8 mouse cellular contexts compared by ENCODE assay signal in the genomic region with DNA sequence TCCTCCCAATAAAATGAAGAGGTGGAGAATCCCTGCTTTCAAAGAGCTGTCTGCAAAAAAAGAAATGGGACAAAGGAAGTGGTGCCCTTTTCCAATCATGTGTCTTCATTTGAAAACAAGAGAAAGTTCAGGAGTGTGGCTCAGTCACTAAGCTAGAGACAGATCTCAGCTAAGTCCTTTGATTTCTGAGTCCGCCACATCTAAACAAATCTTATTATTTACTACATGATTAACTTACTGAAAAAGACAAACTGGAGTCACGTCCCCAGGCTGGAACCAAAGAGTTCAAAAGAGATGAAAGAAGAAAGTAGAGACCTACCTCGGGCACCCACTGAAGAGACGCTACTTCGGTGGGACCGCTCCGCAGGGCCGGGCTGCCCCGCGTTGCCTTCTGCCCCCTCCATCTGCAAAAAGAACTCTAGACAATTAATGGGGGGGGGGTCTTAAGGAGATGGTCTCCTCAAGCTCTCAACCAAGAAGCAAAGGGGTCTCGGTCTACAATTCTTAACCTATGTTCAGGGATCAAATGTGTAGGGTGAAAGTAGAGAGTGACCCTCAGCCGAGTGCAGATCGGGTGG. TPM values are rescaled to one million over a fixed set of nuclear protein-coding genes. Genes with fewer than 3 reads are reported as not detected.
DNase-seq lines count a peak whose midpoint lies in the region; ATAC-seq and TF ChIP-seq lines count a peak whose summit lies in the region.

No protein-coding gene starts in this region.

- H3K36me3 ChIP-seq in liver, adult 2 months (ENCODE audit: control insufficient read depth, insufficient read depth, low read length) = no peaks in the 10 kb centered on the region
- peaks cover 13% of the 10 kb centered on the region for H3K36me3 ChIP-seq in embryonic facial prominence, embryonic 12.5 days
- peaks cover 10% of the 10 kb centered on the region; the same call in 1 of the 2 replicates for H3K36me3 ChIP-seq in intestine, embryonic 15.5 days
- H3K36me3 ChIP-seq in neural tube, embryonic 13.5 days = peaks cover 9% of the 10 kb centered on the region

- peak overlapping the region; percentile 67 for H3K4me3 ChIP-seq in liver, adult 2 months (ENCODE audit: insufficient read depth, low read depth, low read length)
- H3K4me3 ChIP-seq in embryonic facial prominence, embryonic 12.5 days = peak overlapping the region; percentile 52
- H3K4me3 ChIP-seq in intestine, embryonic 15.5 days (replicated peaks) = peak overlapping the region; percentile 79
- peak overlapping the region; percentile 69 for H3K4me3 ChIP-seq in neural tube, embryonic 13.5 days

- no peaks in the 10 kb centered on the region for H3K27me3 ChIP-seq in liver, adult 2 months (ENCODE audit: control insufficient read depth, insufficient read depth, low read length)
- H3K27me3 ChIP-seq in embryonic facial prominence, embryonic 12.5 days = no peaks in the 10 kb centered on the region
- no peaks in the 10 kb centered on the region for H3K27me3 ChIP-seq in intestine, embryonic 15.5 days (replicated peaks)
- H3K27me3 ChIP-seq in neural tube, embryonic 13.5 days = no peaks in the 10 kb centered on the region

- no peak for TF ChIP-seq POLR2A in liver, adult 2 months (IDR thresholded peaks at IDR 0.05; ENCODE audit: extremely low read depth, insufficient read depth, low read length)

- no peak for TF ChIP-seq CTCF in liver, adult 2 months (IDR thresholded peaks at IDR 0.05; ENCODE audit: low read depth, low read length)

- 13% methylated on average over 13 of the region's 13 CpGs for WGBS in liver, adult 2 months
- 10% methylated on average over 13 of the region's 13 CpGs for WGBS in embryonic facial prominence, embryonic 12.5 days
- 5% methylated on average over 13 of the region's 13 CpGs for WGBS in intestine, embryonic 15.5 days
- 12% methylated on average over 13 of the region's 13 CpGs for WGBS in neural tube, embryonic 13.5 days

- no peaks in the 10 kb centered on the region for H3K9me3 ChIP-seq in embryonic facial prominence, embryonic 12.5 days
- no peaks in the 10 kb centered on the region for H3K9me3 ChIP-seq in intestine, embryonic 15.5 days
- no peaks in the 10 kb centered on the region for H3K9me3 ChIP-seq in neural tube, embryonic 13.5 days

- ATAC-seq in embryonic facial prominence, embryonic 12.5 days (ENCODE audit: insufficient number of reproducible peaks, insufficient read depth, low FRiP score, low TSS enrichment) = no peak
- no peak for ATAC-seq in intestine, embryonic 15.5 days
- no peak; the same call in 1 of the 2 replicates for ATAC-seq in neural tube, embryonic 13.5 days (ENCODE audit: low read depth)

- peaks cover 5% of the 10 kb centered on the region; the same call in 1 of the 2 replicates for H3K79me2 ChIP-seq in liver, adult 2 months (ENCODE audit: control insufficient read depth, insufficient read depth, low read length)

- DNase-seq in liver, adult 2 months (ENCODE audit: extremely low read depth, low read depth, low spot score) = no peak
- no peak for DNase-seq in liver
- no peak for DNase-seq in urinary bladder, postnatal 36 days (ENCODE audit: low spot score in 2 of 2)
- no peak for DNase-seq in cerebellum, adult 9-10 months
- DNase-seq in adipocyte (ENCODE audit: low spot score) = no peak

- peak overlapping the region; percentile 74 for H3K9ac ChIP-seq in liver, adult 2 months (ENCODE audit: low read depth, low read length)
- H3K9ac ChIP-seq in embryonic facial prominence, embryonic 12.5 days = peak overlapping the region; percentile 60
- peak overlapping the region; percentile 82 for H3K9ac ChIP-seq in intestine, embryonic 15.5 days
- H3K9ac ChIP-seq in neural tube, embryonic 13.5 days = peak overlapping the region; percentile 86

- peak overlapping the region; percentile 39 for H3K27ac ChIP-seq in liver, adult 2 months (replicated peaks; ENCODE audit: insufficient read depth, low read depth, low read length)
- H3K27ac ChIP-seq in embryonic facial prominence, embryonic 12.5 days = no peak overlapping the region
- no peak overlapping the region for H3K27ac ChIP-seq in intestine, embryonic 15.5 days
- H3K27ac ChIP-seq in neural tube, embryonic 13.5 days (replicated peaks) = no peak overlapping the region

- peaks cover 36% of the 10 kb centered on the region for H3K4me1 ChIP-seq in liver, adult 2 months (ENCODE audit: control insufficient read depth, insufficient read depth, low read length)
- H3K4me1 ChIP-seq in embryonic facial prominence, embryonic 12.5 days = peaks cover 26% of the 10 kb centered on the region
- peaks cover 45% of the 10 kb centered on the region for H3K4me1 ChIP-seq in intestine, embryonic 15.5 days (replicated peaks)
- H3K4me1 ChIP-seq in neural tube, embryonic 13.5 days (replicated peaks) = peaks cover 62% of the 10 kb centered on the region

- peak overlapping the region; percentile 88 for H3K4me2 ChIP-seq in embryonic facial prominence, embryonic 12.5 days (replicated peaks)
- peak overlapping the region; percentile 73 for H3K4me2 ChIP-seq in intestine, embryonic 15.5 days (replicated peaks)
- peak overlapping the region; percentile 80 for H3K4me2 ChIP-seq in neural tube, embryonic 13.5 days

RNA-seq across cellular contexts. Expression of gene Frmd8, which starts 0.6 kb away (rescaled TPM):
- total RNA-seq in liver, adult 2 months (2014; rRNA removed) = 5.2 and 5.9 TPM in 2 replicates
- 10.3 and 14.2 TPM in 2 replicates for polyA plus RNA-seq in liver, adult 2 months (2012; rRNA removed)
- 35.3 and 41.4 TPM in 2 replicates for polyA plus RNA-seq in embryonic facial prominence, embryonic 12.5 days (2016; fragmentation: Nextera tagmentation; extraction: Ambion mirVana)
- 26.9 and 28.0 TPM in 2 replicates for polyA plus RNA-seq in intestine, embryonic 15.5 days (2015; fragmentation: Nextera tagmentation; extraction: Ambion mirVana)
- 21.1 and 23.3 TPM in 2 replicates for polyA plus RNA-seq in neural tube, embryonic 13.5 days (2015; fragmentation: Nextera tagmentation; extraction: Ambion mirVana)

RNA-seq across cellular contexts. Expression of gene Slc25a45, which starts 3.1 kb away (rescaled TPM):
- 8.6 and 13.0 TPM in 2 replicates for total RNA-seq in liver, adult 2 months (2014; rRNA removed)
- 52.8 and 57.7 TPM in 2 replicates for polyA plus RNA-seq in liver, adult 2 months (2012; rRNA removed)
- polyA plus RNA-seq in embryonic facial prominence, embryonic 12.5 days (2016; fragmentation: Nextera tagmentation; extraction: Ambion mirVana) = 2.0 and 3.1 TPM in 2 replicates
- 3.5 and 4.2 TPM in 2 replicates for polyA plus RNA-seq in intestine, embryonic 15.5 days (2015; fragmentation: Nextera tagmentation; extraction: Ambion mirVana)
- polyA plus RNA-seq in neural tube, embryonic 13.5 days (2015; fragmentation: Nextera tagmentation; extraction: Ambion mirVana) = 1.6 and 2.3 TPM in 2 replicates

RNA-seq across cellular contexts. Expression of gene Tigd3, which starts 19.5 kb away (rescaled TPM):
- 0.18 and 0.27 TPM in 2 replicates for total RNA-seq in liver, adult 2 months (2014; rRNA removed)
- polyA plus RNA-seq in liver, adult 2 months (2012; rRNA removed) = 0.16 and 0.24 TPM in 2 replicates
- polyA plus RNA-seq in embryonic facial prominence, embryonic 12.5 days (2016; fragmentation: Nextera tagmentation; extraction: Ambion mirVana) = 5.3 and 6.3 TPM in 2 replicates
- 1.9 and 2.7 TPM in 2 replicates for polyA plus RNA-seq in intestine, embryonic 15.5 days (2015; fragmentation: Nextera tagmentation; extraction: Ambion mirVana)
- polyA plus RNA-seq in neural tube, embryonic 13.5 days (2015; fragmentation: Nextera tagmentation; extraction: Ambion mirVana) = 11.1 and 11.4 TPM in 2 replicates

RNA-seq across cellular contexts. Expression of gene Dpf2, which starts 38.3 kb away (rescaled TPM):
- 10.3 and 10.7 TPM in 2 replicates for total RNA-seq in liver, adult 2 months (2014; rRNA removed)
- polyA plus RNA-seq in liver, adult 2 months (2012; rRNA removed) = 28.8 and 40.0 TPM in 2 replicates
- 192 and 207 TPM in 2 replicates for polyA plus RNA-seq in embryonic facial prominence, embryonic 12.5 days (2016; fragmentation: Nextera tagmentation; extraction: Ambion mirVana)
- polyA plus RNA-seq in intestine, embryonic 15.5 days (2015; fragmentation: Nextera tagmentation; extraction: Ambion mirVana) = 109 and 118 TPM in 2 replicates
- polyA plus RNA-seq in neural tube, embryonic 13.5 days (2015; fragmentation: Nextera tagmentation; extraction: Ambion mirVana) = 117 and 135 TPM in 2 replicates

RNA-seq across cellular contexts. Expression of gene Cdc42ep2, which starts 50.1 kb away (rescaled TPM):
- 1.7 and 2.1 TPM in 2 replicates for total RNA-seq in liver, adult 2 months (2014; rRNA removed)
- 2.1 and 2.4 TPM in 2 replicates for polyA plus RNA-seq in liver, adult 2 months (2012; rRNA removed)
- polyA plus RNA-seq in embryonic facial prominence, embryonic 12.5 days (2016; fragmentation: Nextera tagmentation; extraction: Ambion mirVana) = 3.6 and 4.2 TPM in 2 replicates
- 11.9 and 12.4 TPM in 2 replicates for polyA plus RNA-seq in intestine, embryonic 15.5 days (2015; fragmentation: Nextera tagmentation; extraction: Ambion mirVana)
- polyA plus RNA-seq in neural tube, embryonic 13.5 days (2015; fragmentation: Nextera tagmentation; extraction: Ambion mirVana) = 11.8 and 13.5 TPM in 2 replicates

Comparison
In these comparisons a context has a peak if more than half of its experiments do, and no peak if none do; other contexts are left out.
1. RNA of gene Slc25a45, which starts 3.1 kb away (polyA plus RNA-seq): 52.8 to 57.7 TPM in liver, adult 2 months; 3.5 to 4.2 TPM in intestine, embryonic 15.5 days, 1.6 to 2.3 TPM in neural tube, embryonic 13.5 days and 2.0 to 3.1 TPM in embryonic facial prominence, embryonic 12.5 days; every median in the first group is over 10 times any median in the second.
2. Peak in every context shown above with its lines, with median percentiles within 50 percentile points of each other: H3K4me3 ChIP-seq, H3K9ac ChIP-seq and H3K4me2 ChIP-seq.